Mouse (Mus musculus) midbrain, embryonic 13.5 days (tissue): ENCODE data around the gene Ap1m2. TPM values are rescaled to one million over a fixed set of nuclear protein-coding genes. Genes with fewer than 3 reads are reported as not detected.
A peak's percentile ranks its signal among the peaks of the same experiment; 100 is the strongest.
"Not testable (repeated sequence)": the region's sequence is repeated elsewhere in the genome, so short reads cannot be mapped to it uniquely, and the experiment has no call there.

Source experiments
- ATAC-seq: fragments of 200-750 bp; cut with Nextera tagmentation; 2 replicates; pipeline ENCODE4 v1.8.0; 2017; ENCODE audit warnings: mild to moderate bottlenecking, moderate TSS enrichment, moderate library complexity
- H3K27ac ChIP-seq: fragments of 300-500 bp; sonication (generic); 2 replicates; pipeline ENCODE4 v1.5.1; 2015; ENCODE audit warnings: inconsistent platforms, mild to moderate bottlenecking, moderate library complexity
- H3K27me3 ChIP-seq: fragments of 300-500 bp; sonication (generic); 2 replicates; pipeline ENCODE4 v1.6.1; 2015; ENCODE audit warnings: mild to moderate bottlenecking, inconsistent platforms
- H3K36me3 ChIP-seq: fragments of 300-500 bp; sonication (generic); 2 replicates; pipeline ENCODE4 v1.6.1; 2015; ENCODE audit warnings: mild to moderate bottlenecking, inconsistent platforms
- H3K4me1 ChIP-seq: fragments of 300-500 bp; sonication (generic); replicated peaks from 2 replicates; pipeline ENCODE4 v1.6.1; 2015; ENCODE audit warnings: inconsistent platforms
- H3K4me2 ChIP-seq: fragments of 300-500 bp; sonication (generic); replicated peaks from 2 replicates; pipeline ENCODE4 v1.6.1; 2015; ENCODE audit warnings: moderate library complexity, mild to moderate bottlenecking, inconsistent platforms
- H3K4me3 ChIP-seq: fragments of 300-500 bp; sonication (generic); replicated peaks from 2 replicates; pipeline ENCODE4 v1.5.1; 2015; ENCODE audit warnings: mild to moderate bottlenecking, inconsistent platforms
- H3K9ac ChIP-seq: fragments of 300-500 bp; sonication (generic); replicated peaks from 2 replicates; pipeline ENCODE4 v1.6.1; 2015; ENCODE audit warnings: mild to moderate bottlenecking, inconsistent platforms
- H3K9me3 ChIP-seq: fragments of 300-500 bp; sonication (generic); 2 replicates; pipeline ENCODE4 v1.6.1; 2016; ENCODE audit warnings: mild to moderate bottlenecking, inconsistent platforms
- WGBS: fragments of 180-500 bp; shearing (Covaris S2); methylation state at CpG from one replicate; pipeline ENCODE4 v1.1.7; 2015; 5-methylcytosine and 5-hydroxymethylcytosine counted together
- polyA plus RNA-seq: library from polyadenylated mRNA; unstranded; fragments of >200 nt; fragmentation: Nextera tagmentation; extraction: Ambion mirVana; gene quantifications from 2 replicates; pipeline ENCODE4 v1.2.1, GENCODE M21; 2015

The Ap1m2 gene
- polyA plus RNA-seq, 1 experiment from 2014 or later: 0.23 TPM

- not testable (repeated sequence) for ATAC-seq, H3K4me2 ChIP-seq, H3K9ac ChIP-seq, H3K4me3 ChIP-seq, H3K36me3 ChIP-seq, H3K9me3 ChIP-seq, H3K27me3 ChIP-seq, H3K27ac ChIP-seq
- H3K4me1 ChIP-seq: peaks cover 24% of the 10 kb centered on the region
- WGBS: 93% methylated on average over 8 of the region's 8 CpGs
These were observed 10.8 kb upstream of the Ap1m2 start for GRCm38 (mm10) chr9:21322917-21323297.

GRCm38 (mm10) chr9:21322211-21322916 is 10.2 kb upstream of the Ap1m2 start:
- H3K4me1 ChIP-seq: peaks cover 24% of the 10 kb centered on the region
- 85% methylated on average over 19 of the region's 19 CpGs for WGBS
- no peaks in the 10 kb centered on the region for H3K9me3 ChIP-seq
- H3K27ac ChIP-seq: no peak overlapping the region
- H3K4me2 ChIP-seq: peak overlapping the region; percentile 93
- peak overlapping the region; percentile 80; the same call in 1 of the 2 replicates for H3K9ac ChIP-seq
- no peak for ATAC-seq
- H3K36me3 ChIP-seq: 0 out of 2 replicates have a peak, but pooled peaks cover 3% of the 10 kb centered on the region
- no peaks in the 10 kb centered on the region for H3K27me3 ChIP-seq
- H3K4me3 ChIP-seq: peak overlapping the region; percentile 78; the same call in 1 of the 2 replicates

- Histone ChIP-seq H3K27me3 (no peaks in the 10 kb centered on the region), H3K4me1 (peaks cover 24% of the 10 kb centered on the region), H3K9me3 (no peaks in the 10 kb centered on the region), H3K36me3 (0 out of 2 replicates have a peak, but pooled peaks cover 3% of the 10 kb centered on the region), H3K27ac (no peak overlapping the region), H3K9ac (peak overlapping the region; percentile 80), H3K4me3 (peak overlapping the region; percentile 78), H3K4me2 (peak overlapping the region; percentile 93)
- no peak for ATAC-seq
- 20% methylated on average over 6 of the region's 6 CpGs for WGBS
These were observed 9.3 kb upstream of the Ap1m2 start for GRCm38 (mm10) chr9:21321513-21321835.

- peak; percentile 93 for ATAC-seq
- no peaks in the 10 kb centered on the region for H3K9me3 ChIP-seq
- H3K36me3 ChIP-seq: 0 out of 2 replicates have a peak, but pooled peaks cover 3% of the 10 kb centered on the region
- H3K4me1 ChIP-seq: peaks cover 24% of the 10 kb centered on the region
- H3K9ac ChIP-seq: peak within 1 kb of the TSS; percentile 80
- peak within 1 kb of the TSS; percentile 61 for H3K27ac ChIP-seq
- no peaks in the 10 kb centered on the region for H3K27me3 ChIP-seq
- WGBS: under 1% methylated on average over 52 of the region's 52 CpGs
- H3K4me2 ChIP-seq: peak within 1 kb of the TSS; percentile 93
- peak within 1 kb of the TSS; percentile 78 for H3K4me3 ChIP-seq
These were observed 8.7 kb upstream of the Ap1m2 start, which contains the start of gene Slc44a2 for GRCm38 (mm10) chr9:21320619-21321512. TSS of gene Slc44a2 (plus strand) at chr9:21320698.

GRCm38 (mm10) chr9:21320280-21320618 is 8.1 kb upstream of the Ap1m2 start:
- H3K27ac ChIP-seq: no peak overlapping the region

GRCm38 (mm10) chr9:21319503-21319902 is 7.4 kb upstream of the Ap1m2 start:
- no peak for ATAC-seq
- H3K4me1 ChIP-seq: peaks cover 24% of the 10 kb centered on the region
- H3K9ac ChIP-seq: no peak overlapping the region
- no peak overlapping the region for H3K27ac ChIP-seq
- H3K36me3 ChIP-seq: 0 out of 2 replicates have a peak, but pooled peaks cover under 1% of the 10 kb centered on the region
- no peaks in the 10 kb centered on the region for H3K9me3 ChIP-seq
- H3K4me3 ChIP-seq: no peak overlapping the region
- H3K4me2 ChIP-seq: no peak overlapping the region
- WGBS: 90% methylated on average over 4 of the region's 4 CpGs
- no peaks in the 10 kb centered on the region for H3K27me3 ChIP-seq

More at GRCm38 (mm10) chr9:21320280-21320618, 8.1 kb upstream of the Ap1m2 start:
- Histone ChIP-seq H3K4me2 (peak overlapping the region; percentile 93), H3K9me3 (no peaks in the 10 kb centered on the region), H3K9ac (peak overlapping the region; percentile 80), H3K4me3 (peak overlapping the region; percentile 78), H3K4me1 (peaks cover 24% of the 10 kb centered on the region), H3K36me3 (0 out of 2 replicates have a peak, but pooled peaks cover 3% of the 10 kb centered on the region), H3K27me3 (no peaks in the 10 kb centered on the region)
- 25% methylated on average over 4 of the region's 4 CpGs for WGBS
- peak; percentile 72 for ATAC-seq

- Histone ChIP-seq H3K9me3 (no peaks in the 10 kb centered on the region), H3K4me3 (no peak overlapping the region), H3K27ac (no peak overlapping the region), H3K4me1 (peaks cover 24% of the 10 kb centered on the region), H3K4me2 (no peak overlapping the region), H3K36me3 (no peaks in the 10 kb centered on the region), H3K9ac (no peak overlapping the region), H3K27me3 (no peaks in the 10 kb centered on the region)
- 93% methylated on average over 6 of the region's 6 CpGs for WGBS
- ATAC-seq: no peak
These were observed 6.7 kb upstream of the Ap1m2 start for GRCm38 (mm10) chr9:21318792-21319191.

- Histone ChIP-seq H3K4me3 (no peak overlapping the region), H3K4me2 (no peak overlapping the region), H3K4me1 (peaks cover 11% of the 10 kb centered on the region), H3K27me3 (peaks cover 10% of the 10 kb centered on the region), H3K9me3 (no peaks in the 10 kb centered on the region), H3K9ac (no peak overlapping the region), H3K36me3 (no peaks in the 10 kb centered on the region), H3K27ac (no peak overlapping the region)
- WGBS: 81% methylated on average over 7 of the region's 7 CpGs
- ATAC-seq: no peak
These were observed 4.6 kb upstream of the Ap1m2 start for GRCm38 (mm10) chr9:21316696-21317095.

GRCm38 (mm10) chr9:21315421-21315820 is 3.3 kb upstream of the Ap1m2 start:
- H3K4me2 ChIP-seq: no peak overlapping the region
- peaks cover 3% of the 10 kb centered on the region; the same call in 1 of the 2 replicates for H3K4me1 ChIP-seq
- no peaks in the 10 kb centered on the region for H3K9me3 ChIP-seq
- H3K36me3 ChIP-seq: no peaks in the 10 kb centered on the region
- 57% methylated on average over 5 of the region's 5 CpGs for WGBS
- no peak overlapping the region for H3K9ac ChIP-seq
- H3K27me3 ChIP-seq: peaks cover 18% of the 10 kb centered on the region
- H3K4me3 ChIP-seq: no peak overlapping the region
- no peak for ATAC-seq
- no peak overlapping the region for H3K27ac ChIP-seq

- Histone ChIP-seq H3K36me3 (no peaks in the 10 kb centered on the region), H3K4me1 (peaks cover 3% of the 10 kb centered on the region; the same call in 1 of the 2 replicates), H3K4me2 (no peak overlapping the region), H3K9me3 (no peaks in the 10 kb centered on the region), H3K27me3 (peaks cover 18% of the 10 kb centered on the region), H3K27ac (no peak overlapping the region), H3K9ac (no peak overlapping the region), H3K4me3 (no peak overlapping the region)
- 91% methylated on average over 9 of the region's 9 CpGs for WGBS
- no peak for ATAC-seq
These were observed 2.4 kb upstream of the Ap1m2 start for GRCm38 (mm10) chr9:21314367-21315140.

- no peak overlapping the region for H3K27ac ChIP-seq
- no peak overlapping the region for H3K9ac ChIP-seq
- 9% methylated on average over 11 of the region's 11 CpGs for WGBS
- H3K4me3 ChIP-seq: no peak overlapping the region
- no peak overlapping the region for H3K4me2 ChIP-seq
- H3K27me3 ChIP-seq: peaks cover 18% of the 10 kb centered on the region
- peaks cover 3% of the 10 kb centered on the region; the same call in 1 of the 2 replicates for H3K4me1 ChIP-seq
- H3K36me3 ChIP-seq: no peaks in the 10 kb centered on the region
- no peaks in the 10 kb centered on the region for H3K9me3 ChIP-seq
- ATAC-seq: peak; percentile 55; the same call in 1 of the 2 replicates
These were observed 1.3 kb upstream of the Ap1m2 start for GRCm38 (mm10) chr9:21313394-21313793.
